Mouse (Mus musculus) adrenal gland, adult 2 months (tissue): Measurements from ENCODE around the gene Cyth2. TPM values are rescaled to one million over a fixed set of nuclear protein-coding genes. Genes with fewer than 3 reads are reported as not detected.

Source experiments
- DNase-seq: peaks from one replicate; pipeline ENCODE4 v3.0.0; 2021
- polyA plus RNA-seq: library from polyadenylated mRNA; depleted of rRNA; stranded (reverse); fragments of >200 nt; gene quantifications from 2 replicates; pipeline ENCODE4 v1.2.3, GENCODE M21; 2012; rRNA removed
- total RNA-seq, 2 experiments: library from RNA; stranded (reverse); gene quantifications; 2 replicates each; pipeline ENCODE4 v1.2.3; 2021

Gene Cyth2
- total and polyA plus RNA-seq, 3 experiments = 127 to 170 (median 129) TPM

- DNase-seq = no peak
Observed at GRCm38 (mm10) chr7:45785388-45786135, 28.8 kb downstream of the Cyth2 start.

DNA sequence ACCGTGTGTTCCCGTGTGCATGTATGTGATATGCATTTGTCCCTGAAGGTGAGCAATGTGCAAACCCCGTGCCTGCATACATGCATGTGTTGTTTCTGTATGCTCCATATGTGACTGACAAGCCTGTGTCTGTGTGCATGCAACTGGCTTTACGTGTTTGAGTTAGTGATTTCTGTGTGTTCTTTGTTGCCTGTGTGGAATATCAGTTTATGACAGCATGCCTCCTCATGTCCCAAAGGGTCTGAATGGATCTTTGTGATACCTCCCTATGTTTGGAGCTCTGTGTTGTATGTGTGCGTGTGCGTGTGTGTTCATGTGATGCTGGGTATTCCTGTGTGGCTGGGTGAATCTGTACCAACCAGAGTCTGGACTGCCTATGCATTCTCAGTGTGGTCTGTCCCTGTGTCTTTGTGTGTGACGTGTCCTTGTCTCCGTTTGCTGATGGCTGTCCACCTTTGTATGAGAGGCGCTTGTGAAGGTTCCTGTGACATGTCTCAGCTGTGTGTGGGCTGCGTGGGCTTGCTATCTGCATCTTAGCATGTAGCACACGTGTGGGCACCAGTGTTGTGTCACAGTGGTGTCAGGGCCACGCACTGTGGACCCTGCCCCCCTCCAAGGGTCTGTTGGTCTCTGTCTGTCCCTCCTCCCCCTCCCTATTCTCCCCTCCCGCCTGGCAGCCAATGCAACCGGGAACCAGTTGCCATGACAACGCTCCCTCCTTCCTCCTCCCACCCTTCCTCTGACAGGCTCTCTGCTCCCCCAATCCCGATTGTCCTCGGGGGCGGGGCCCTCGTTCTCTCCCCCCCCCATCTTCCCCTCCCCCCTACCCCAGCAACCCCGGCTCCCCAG lies 29.6 kb downstream of the Cyth2 start, which contains the start of gene Sult2b1:
Gene Sult2b1 (minus strand): TSS at position 146 of the 849 bp plus-strand sequence.
- DNase-seq = peak; percentile 65

- DNase-seq = peak; percentile 72
Observed at GRCm38 (mm10) chr7:45783511-45784091, 30.8 kb downstream of the Cyth2 start, which contains the start of gene Lmtk3. TSS of gene Lmtk3 (plus strand) at chr7:45783738.

- no peak for DNase-seq
Observed at GRCm38 (mm10) chr7:45782271-45782670, 32.1 kb downstream of the Cyth2 start.

DNA sequence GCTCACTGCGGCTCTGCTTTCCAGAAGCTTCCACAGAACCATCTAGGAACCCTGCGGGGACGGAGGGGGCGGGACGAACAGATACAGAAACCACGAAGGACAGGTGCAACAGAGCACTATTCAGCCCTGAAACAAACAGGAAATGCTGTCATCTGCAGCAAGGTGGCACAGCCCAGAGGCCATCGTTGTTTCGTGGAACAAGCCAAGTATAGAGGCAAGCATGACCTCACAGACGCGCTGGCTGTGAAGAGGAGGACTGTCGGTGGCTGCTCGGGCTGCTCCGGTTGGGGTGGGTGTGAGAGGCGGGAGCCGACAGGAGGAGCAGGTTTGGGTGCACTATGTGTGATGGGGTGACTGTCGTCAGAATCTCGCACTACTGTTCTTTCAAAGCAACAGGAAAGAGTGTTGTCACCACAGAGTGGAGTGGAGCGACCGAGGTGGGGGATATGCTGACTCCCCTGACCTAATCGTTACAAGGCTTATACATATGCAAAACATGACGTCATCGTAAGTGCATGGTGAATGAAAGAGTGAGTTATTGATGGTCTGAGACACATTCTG lies 35.2 kb downstream of the Cyth2 start:
- no peak for DNase-seq

DNA sequence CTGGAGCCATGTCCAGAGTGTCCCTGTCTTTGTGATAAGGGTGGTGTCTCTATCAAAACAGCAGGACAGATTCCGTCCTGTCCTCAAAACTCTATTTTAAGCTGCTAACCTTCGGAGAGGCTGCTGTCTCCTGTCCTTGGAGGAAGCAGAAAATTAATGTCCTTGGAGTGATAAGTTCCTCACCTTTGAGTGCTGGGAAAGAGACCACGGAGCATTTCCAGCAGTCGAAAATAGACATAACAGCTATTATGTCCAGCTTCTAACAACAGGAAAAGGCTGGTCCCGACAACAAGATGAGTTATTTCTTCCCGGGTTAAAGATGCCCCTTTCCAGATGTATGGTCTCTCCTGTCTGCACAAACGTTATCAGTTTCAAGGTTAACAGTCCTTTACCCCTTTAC lies 39.1 kb downstream of the Cyth2 start:
- DNase-seq = no peak

DNA sequence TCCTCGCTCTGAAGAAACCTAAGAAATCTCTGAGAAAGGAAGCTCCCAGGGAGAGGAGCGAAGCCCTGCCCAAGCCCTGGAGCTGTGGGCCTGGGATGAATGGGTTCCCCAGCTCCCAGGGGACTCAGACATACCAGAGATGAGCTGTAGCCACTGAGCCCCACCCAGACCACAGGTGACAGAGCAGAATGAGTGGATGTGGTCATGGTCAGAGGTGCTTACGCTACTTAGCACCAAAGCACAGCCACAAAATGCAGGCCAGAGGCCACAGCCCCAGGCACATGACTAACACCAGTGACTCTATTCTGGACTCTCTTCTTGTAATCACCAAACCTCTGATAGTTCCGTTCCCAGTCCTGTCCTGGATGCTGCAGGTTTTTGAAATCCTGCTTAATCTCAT lies 43.3 kb downstream of the Cyth2 start:
- DNase-seq = no peak

DNA sequence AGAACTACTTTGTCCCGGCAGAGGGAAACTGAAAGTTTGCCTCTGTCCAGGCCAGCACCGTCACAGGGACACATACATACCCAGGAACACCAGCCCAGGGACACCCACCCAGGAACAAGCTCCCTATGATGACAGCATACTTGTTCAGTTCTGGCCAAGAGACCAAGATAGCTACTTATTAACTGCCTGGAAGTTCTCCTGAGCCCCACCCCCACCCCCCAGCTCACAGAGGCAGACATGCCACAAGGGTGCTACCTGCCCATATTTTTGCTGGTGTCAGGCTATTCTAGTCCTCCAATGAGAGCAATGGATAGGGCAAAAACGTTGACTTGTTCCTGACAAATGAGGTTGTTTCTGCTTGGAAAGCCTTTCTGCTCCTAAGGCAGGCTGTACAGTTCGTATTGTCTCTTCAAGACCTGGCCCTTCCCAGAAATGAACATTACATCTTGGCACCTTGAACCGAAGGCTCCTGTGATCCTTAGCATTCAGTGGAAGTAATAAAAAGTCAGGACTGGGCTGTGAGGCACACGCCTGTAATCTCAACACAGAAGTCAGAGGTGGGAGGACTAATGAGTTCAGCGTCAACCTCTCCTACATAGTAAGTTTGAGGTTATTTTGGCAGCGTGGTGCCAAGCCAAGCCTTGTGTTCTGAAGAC lies 43.8 kb downstream of the Cyth2 start:
- DNase-seq = no peak

- no peak for DNase-seq
Observed at GRCm38 (mm10) chr7:45767500-45767899, 46.9 kb downstream of the Cyth2 start.

DNA sequence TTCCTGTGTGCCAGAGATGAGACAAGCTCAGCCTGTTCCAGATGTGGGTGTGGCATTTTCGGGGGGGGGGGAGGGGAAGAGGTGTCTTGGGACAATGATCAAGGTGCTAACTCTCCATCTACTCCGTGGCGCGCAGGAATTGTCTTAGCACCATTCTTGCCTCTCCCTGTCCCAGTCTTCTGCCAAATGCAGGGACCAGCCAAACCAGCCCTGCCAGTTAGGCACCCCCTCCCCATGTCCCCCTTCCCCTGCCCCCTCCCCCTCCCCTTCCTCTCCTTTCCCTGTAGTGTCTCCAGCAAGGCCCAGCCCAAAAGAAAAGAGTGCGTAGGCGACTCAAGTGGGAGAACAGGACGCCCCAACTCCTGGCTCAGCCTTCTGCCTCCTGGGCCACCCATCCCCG lies 47.6 kb downstream of the Cyth2 start:
- no peak for DNase-seq

DNA sequence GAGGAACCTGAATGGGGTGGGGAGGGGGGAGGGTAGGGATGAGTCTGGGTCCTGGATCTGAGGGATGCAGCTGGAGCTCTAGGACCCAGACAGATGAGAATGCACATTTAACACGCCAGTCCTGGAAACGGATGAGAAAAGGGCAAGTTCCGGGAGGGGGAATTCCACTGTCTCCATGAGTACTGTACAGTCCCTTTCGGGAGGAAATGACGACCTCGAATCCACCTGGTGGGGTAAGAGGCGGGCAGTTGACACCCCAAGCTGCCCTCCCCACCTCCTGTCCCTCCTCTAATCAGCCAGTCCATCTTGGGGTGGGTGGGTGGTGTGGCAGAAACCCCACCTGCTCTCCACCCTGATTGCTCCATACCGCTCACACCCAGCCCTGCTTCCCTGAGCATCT lies 48.4 kb downstream of the Cyth2 start:
- no peak for DNase-seq

DNA sequence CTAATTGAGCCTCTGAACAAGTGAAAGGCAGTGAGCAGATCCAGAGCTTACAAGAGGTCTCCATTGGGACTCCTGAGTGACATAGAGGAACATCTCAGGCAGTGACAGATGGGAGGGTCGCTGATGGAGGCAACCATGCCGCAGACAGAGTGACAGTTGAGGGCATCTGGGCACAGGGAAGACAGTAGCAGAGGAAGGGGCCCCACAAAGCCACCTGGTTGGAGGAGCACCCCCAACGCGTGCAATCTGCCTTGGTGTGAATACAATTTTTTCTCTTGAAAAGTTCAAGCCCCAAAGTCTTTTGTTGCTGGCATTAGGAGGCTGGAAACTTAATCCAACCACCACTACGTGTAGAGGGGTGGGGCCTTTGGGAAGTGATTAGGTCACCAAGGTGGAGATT lies 54.2 kb downstream of the Cyth2 start:
- DNase-seq = no peak

DNA sequence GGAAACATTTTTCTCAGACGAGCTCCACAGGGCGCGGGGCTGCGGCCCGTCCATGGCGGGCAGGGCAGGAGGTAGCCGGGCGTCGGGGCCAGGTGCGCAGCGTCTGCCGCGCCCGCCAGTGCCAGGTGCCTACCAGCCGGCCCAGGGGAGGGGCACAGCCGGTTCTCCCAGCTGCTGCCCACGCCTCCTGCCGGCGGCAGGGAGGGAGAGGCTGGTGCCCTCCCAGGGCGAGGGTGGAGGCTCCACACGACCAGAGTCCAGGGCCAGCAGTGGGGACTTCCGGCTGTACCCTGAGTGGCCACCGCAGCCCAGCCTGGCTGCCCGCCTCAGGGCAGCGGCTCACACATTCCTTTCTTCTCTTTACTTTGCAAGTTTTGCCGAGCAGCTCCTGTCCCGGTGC lies 55.0 kb downstream of the Cyth2 start:
- peak; percentile 21 for DNase-seq

Other genes with a start within 250 kb of the Cyth2 start
- gene Bcat2, start 244.4 kb downstream of the Cyth2 start, total RNA-seq = 100 to 1,000 TPM; 213 to 292 TPM
- gene Bcat2, start 244.4 kb downstream of the Cyth2 start, polyA plus RNA-seq = 166 and 170 TPM in 2 replicates
- gene Fgf21, start 199.1 kb downstream of the Cyth2 start, total RNA-seq = not detected
- gene Fgf21, start 199.1 kb downstream of the Cyth2 start, polyA plus RNA-seq = 0.15 and 0.16 TPM in 2 replicates
- not detected for gene Fut1, start 197.3 kb downstream of the Cyth2 start, total RNA-seq
- not detected in 2 replicates for gene Fut1, start 197.3 kb downstream of the Cyth2 start, polyA plus RNA-seq
- under 1 TPM; 0.28 to 0.29 TPM for gene Izumo1, start 192.8 kb downstream of the Cyth2 start, total RNA-seq
- gene Izumo1, start 192.8 kb downstream of the Cyth2 start, polyA plus RNA-seq = 0.65 and 0.89 TPM in 2 replicates
- 10 to 100 TPM; 13.5 to 20.6 TPM for gene Rasip1, start 187.1 kb downstream of the Cyth2 start, total RNA-seq
- 42.9 and 56.4 TPM in 2 replicates for gene Rasip1, start 187.1 kb downstream of the Cyth2 start, polyA plus RNA-seq
- 1 to 10 TPM; 3.0 to 5.8 TPM for gene Mamstr, start 174.6 kb downstream of the Cyth2 start, total RNA-seq
- 5.1 and 5.8 TPM in 2 replicates for gene Mamstr, start 174.6 kb downstream of the Cyth2 start, polyA plus RNA-seq
- gene Fut2, start 148.2 kb downstream of the Cyth2 start, total RNA-seq = under 1 TPM in 1 of 2 experiments, not detected in 1; 0.09 TPM
- gene Fut2, start 148.2 kb downstream of the Cyth2 start, polyA plus RNA-seq = not detected in 2 replicates
- gene Ntn5, start 130.6 kb downstream of the Cyth2 start, total RNA-seq = under 1 TPM in 1 of 2 experiments, not detected in 1; 0.31 TPM
- gene Ntn5, start 130.6 kb downstream of the Cyth2 start, polyA plus RNA-seq = 0.40 and 0.86 TPM in 2 replicates
- under 1 TPM; 0.29 to 0.41 TPM for gene Sec1, start 120.2 kb downstream of the Cyth2 start, total RNA-seq
- gene Sec1, start 120.2 kb downstream of the Cyth2 start, polyA plus RNA-seq = 0.57 and 0.58 TPM in 2 replicates
- 10 to 100 TPM; 10.9 to 18.6 TPM for gene Car11, start 114.7 kb downstream of the Cyth2 start, total RNA-seq
- gene Car11, start 114.7 kb downstream of the Cyth2 start, polyA plus RNA-seq = 30.0 and 38.2 TPM in 2 replicates
- gene Dbp, start 109.5 kb downstream of the Cyth2 start, total RNA-seq = 100 to 1,000 TPM in 1 of 2 experiments, 10 to 100 TPM in 1; 54.3 to 225 TPM
- 569 and 796 TPM in 2 replicates for gene Dbp, start 109.5 kb downstream of the Cyth2 start, polyA plus RNA-seq
- gene Rpl18, start 99.1 kb downstream of the Cyth2 start, total RNA-seq = 1,000 to 10,000 TPM in 1 of 2 experiments, 100 to 1,000 TPM in 1; 972 to 1,050 TPM
- gene Rpl18, start 99.1 kb downstream of the Cyth2 start, polyA plus RNA-seq = 1,143 and 1,258 TPM in 2 replicates
- gene Sphk2, start 96.6 kb downstream of the Cyth2 start, total RNA-seq = 10 to 100 TPM; 38.9 to 39.5 TPM
- gene Sphk2, start 96.6 kb downstream of the Cyth2 start, polyA plus RNA-seq = 90.9 and 92.5 TPM in 2 replicates
- gene Fam83e, start 93.4 kb downstream of the Cyth2 start, total RNA-seq = under 1 TPM; 0.72 to 0.86 TPM
- gene Fam83e, start 93.4 kb downstream of the Cyth2 start, polyA plus RNA-seq = 0.86 and 2.0 TPM in 2 replicates
- not detected for gene Spaca4, start 88.8 kb downstream of the Cyth2 start, total RNA-seq
- gene Spaca4, start 88.8 kb downstream of the Cyth2 start, polyA plus RNA-seq = not detected in 2 replicates
- gene Lmtk3, start 30.8 kb downstream of the Cyth2 start, total RNA-seq = 1 to 10 TPM; 6.2 to 8.6 TPM
- 38.0 and 61.3 TPM in 2 replicates for gene Lmtk3, start 30.8 kb downstream of the Cyth2 start, polyA plus RNA-seq
- gene Sult2b1, start 29.9 kb downstream of the Cyth2 start, total RNA-seq = 1 to 10 TPM in 1 of 2 experiments, under 1 TPM in 1; 0.49 to 2.0 TPM
- gene Sult2b1, start 29.9 kb downstream of the Cyth2 start, polyA plus RNA-seq = 1.6 and 2.9 TPM in 2 replicates
- gene Kcnj14, start 10.2 kb upstream of the Cyth2 start, total RNA-seq = under 1 TPM in 1 of 2 experiments, not detected in 1; 0.20 TPM
- gene Kcnj14, start 10.2 kb upstream of the Cyth2 start, polyA plus RNA-seq = 0.70 and 1.8 TPM in 2 replicates
- 10 to 100 TPM; 26.9 to 30.1 TPM for gene Grwd1, start 16.4 kb upstream of the Cyth2 start, total RNA-seq
- gene Grwd1, start 16.4 kb upstream of the Cyth2 start, polyA plus RNA-seq = 22.1 and 27.4 TPM in 2 replicates
- 100 to 1,000 TPM; 128 to 147 TPM for gene Kdelr1, start 58.2 kb upstream of the Cyth2 start, total RNA-seq
- 235 and 251 TPM in 2 replicates for gene Kdelr1, start 58.2 kb upstream of the Cyth2 start, polyA plus RNA-seq
- gene Grin2d, start 63.8 kb upstream of the Cyth2 start, total RNA-seq = under 1 TPM; 0.40 to 0.97 TPM
- 4.0 and 4.2 TPM in 2 replicates for gene Grin2d, start 63.8 kb upstream of the Cyth2 start, polyA plus RNA-seq
- gene Syngr4, start 82.1 kb upstream of the Cyth2 start, total RNA-seq = not detected
- gene Syngr4, start 82.1 kb upstream of the Cyth2 start, polyA plus RNA-seq = 0.90 and 0.98 TPM in 2 replicates
- gene Tmem143, start 82.4 kb upstream of the Cyth2 start, total RNA-seq = 10 to 100 TPM; 60.8 to 65.3 TPM
- 173 and 207 TPM in 2 replicates for gene Tmem143, start 82.4 kb upstream of the Cyth2 start, polyA plus RNA-seq
- gene Emp3, start 106.8 kb upstream of the Cyth2 start, total RNA-seq = 100 to 1,000 TPM; 327 to 620 TPM
- gene Emp3, start 106.8 kb upstream of the Cyth2 start, polyA plus RNA-seq = 855 and 1,123 TPM in 2 replicates
- 10 to 100 TPM; 13.3 to 68.3 TPM for gene Ccdc114, start 109.5 kb upstream of the Cyth2 start, total RNA-seq
- gene Ccdc114, start 109.5 kb upstream of the Cyth2 start, polyA plus RNA-seq = 19.2 and 23.9 TPM in 2 replicates
- under 1 TPM; 0.14 to 0.66 TPM for gene Abcc6, start 215.7 kb upstream of the Cyth2 start, total RNA-seq
- gene Abcc6, start 215.7 kb upstream of the Cyth2 start, polyA plus RNA-seq = 0.19 and 0.30 TPM in 2 replicates
- gene Nomo1, start 219.1 kb upstream of the Cyth2 start, total RNA-seq = 10 to 100 TPM; 58.7 to 65.3 TPM
- 25.1 and 34.3 TPM in 2 replicates for gene Nomo1, start 219.1 kb upstream of the Cyth2 start, polyA plus RNA-seq